Mouse (Mus musculus): Measurements from ENCODE around the gene Zfp61.

GRCm38 (mm10) chr7:24293061-24293851 is 7.8 kb downstream of the Zfp61 start:
- TF ChIP-seq MEF2A (IDR thresholded peaks at IDR 0.05; ENCODE audit: extremely low read depth, insufficient replicate concordance, low read depth, low read length, poor library complexity, severe bottlenecking) (no peak), TCF12 (IDR thresholded peaks at IDR 0.05; ENCODE audit: low read depth, low read length) (no peak), ETS1 (IDR thresholded peaks at IDR 0.05; ENCODE audit: low read depth, low read length) (no peak), USF2 (IDR thresholded peaks at IDR 0.05; ENCODE audit: borderline replicate concordance in 1 of 2, insufficient read depth in 1 of 2, low read depth in 1 of 2, low read length in 2 of 2) (no peak), BHLHE40 (IDR thresholded peaks at IDR 0.05; ENCODE audit: borderline replicate concordance, low read depth, low read length) (no peak), POLR2A (IDR thresholded peaks at IDR 0.05; ENCODE audit: control insufficient read depth in 1 of 2, insufficient read depth in 1 of 2, low read depth in 1 of 2, low read length in 2 of 2, poor library complexity in 1 of 2) (no peak), USF1 (IDR thresholded peaks at IDR 0.05; ENCODE audit: low read depth, low read length) (no peak), EP300 (IDR thresholded peaks at IDR 0.05; ENCODE audit: low read depth in 1 of 2, low read length in 2 of 2) (no peak), CHD1 (IDR thresholded peaks at IDR 0.05; ENCODE audit: low read depth, low read length) (no peak), CHD2 (IDR thresholded peaks at IDR 0.05; ENCODE audit: low read length) (no peak)
